Mouse (Mus musculus): ENCODE results near the gene Selenon.

GRCm38 (mm10) chr4:134535787-134536151 lies 16.2 kb downstream of the Selenon start:
- TF ChIP-seq POLR2A (IDR thresholded peaks at IDR 0.05; ENCODE audit: insufficient read depth, low read depth, low read length): no peak
- no peak for TF ChIP-seq CTCF (IDR thresholded peaks at IDR 0.05; ENCODE audit: insufficient read depth, low read depth, low read length)

Measured in olfactory bulb, adult 2 months (tissue).